Mouse (Mus musculus) midbrain, embryonic 12.5 days (tissue): Measurements from ENCODE around the gene Cntd1. TPM values are rescaled to one million over a fixed set of nuclear protein-coding genes. Genes with fewer than 3 reads are reported as not detected.

ENCODE experiments used
- polyA plus RNA-seq: library from polyadenylated mRNA; unstranded; fragments of >200 nt; fragmentation: Nextera tagmentation; extraction: Ambion mirVana; gene quantifications from 2 replicates; pipeline ENCODE4 v1.2.1, GENCODE M21; 2016

Cntd1 gene
- polyA plus RNA-seq, 1 experiment from 2014 or later, result 1.3 TPM

Other genes starting within 250 kb of the Cntd1 start
- 10.9 and 11.1 TPM in 2 replicates for gene Naglu, start 209.0 kb upstream of the Cntd1 start, polyA plus RNA-seq
- gene Hsd17b1, start 200.6 kb upstream of the Cntd1 start, polyA plus RNA-seq, result 0.22 and 0.31 TPM in 2 replicates
- 51.7 and 53.9 TPM in 2 replicates for gene Coasy, start 196.4 kb upstream of the Cntd1 start, polyA plus RNA-seq
- 49.2 and 60.5 TPM in 2 replicates for gene Mlx, start 191.7 kb upstream of the Cntd1 start, polyA plus RNA-seq
- gene Psmc3ip, start 183.6 kb upstream of the Cntd1 start, polyA plus RNA-seq, result 41.7 and 42.4 TPM in 2 replicates
- 21.8 and 23.1 TPM in 2 replicates for gene Retreg3, start 159.1 kb upstream of the Cntd1 start, polyA plus RNA-seq
- 96.3 and 97.4 TPM in 2 replicates for gene Tubg1, start 159.1 kb upstream of the Cntd1 start, polyA plus RNA-seq
- 9.0 and 10.3 TPM in 2 replicates for gene Tubg2, start 123.1 kb upstream of the Cntd1 start, polyA plus RNA-seq
- 0.74 and 0.94 TPM in 2 replicates for gene Cntnap1, start 108.5 kb upstream of the Cntd1 start, polyA plus RNA-seq
- 12.3 and 12.6 TPM in 2 replicates for gene Plekhh3, start 107.7 kb upstream of the Cntd1 start, polyA plus RNA-seq
- gene Ccr10, start 103.6 kb upstream of the Cntd1 start, polyA plus RNA-seq, result 0.10 and 0.17 TPM in 2 replicates
- 12.6 and 14.4 TPM in 2 replicates for gene Ezh1, start 52.5 kb upstream of the Cntd1 start, polyA plus RNA-seq
- 70.3 and 76.3 TPM in 2 replicates for gene Ramp2, start 33.0 kb upstream of the Cntd1 start, polyA plus RNA-seq
- 101 and 102 TPM in 2 replicates for gene Vps25, start 25.3 kb upstream of the Cntd1 start, polyA plus RNA-seq
- 7.8 and 10.2 TPM in 2 replicates for gene Wnk4, start 18.4 kb upstream of the Cntd1 start, polyA plus RNA-seq
- 196 and 198 TPM in 2 replicates for gene Coa3, start 102 bp downstream of the Cntd1 start, polyA plus RNA-seq
- gene Becn1, start 23.3 kb downstream of the Cntd1 start, polyA plus RNA-seq, result 162 and 173 TPM in 2 replicates
- 163 and 180 TPM in 2 replicates for gene Psme3, start 37.2 kb downstream of the Cntd1 start, polyA plus RNA-seq
- 2.1 and 3.1 TPM in 2 replicates for gene Aoc2, start 46.1 kb downstream of the Cntd1 start, polyA plus RNA-seq
- not detected in 2 replicates for gene Aoc3, start 51.6 kb downstream of the Cntd1 start, polyA plus RNA-seq
- not detected in 2 replicates for gene G6pc, start 88.5 kb downstream of the Cntd1 start, polyA plus RNA-seq
- gene Aarsd1, start 138.6 kb downstream of the Cntd1 start, polyA plus RNA-seq, result 90.8 and 91.0 TPM in 2 replicates
- 5.6 and 7.8 TPM in 2 replicates for gene Gm27029, start 145.8 kb downstream of the Cntd1 start, polyA plus RNA-seq
- gene Rundc1, start 146.1 kb downstream of the Cntd1 start, polyA plus RNA-seq, result 27.0 and 30.2 TPM in 2 replicates
- gene Ptges3l, start 146.3 kb downstream of the Cntd1 start, polyA plus RNA-seq, result 2.3 and 3.1 TPM in 2 replicates
- gene Rpl27, start 163.3 kb downstream of the Cntd1 start, polyA plus RNA-seq, result 310 and 319 TPM in 2 replicates
- gene Ifi35, start 169.4 kb downstream of the Cntd1 start, polyA plus RNA-seq, result 3.0 and 3.9 TPM in 2 replicates
- gene Rnd2, start 186.0 kb downstream of the Cntd1 start, polyA plus RNA-seq, result 89.5 and 92.3 TPM in 2 replicates
- 69.3 and 73.0 TPM in 2 replicates for gene Vat1, start 187.2 kb downstream of the Cntd1 start, polyA plus RNA-seq